Mouse (Mus musculus) liver, embryonic 14 days (tissue): ENCODE results near the gene Fkbp6. TPM values are rescaled to one million over a fixed set of nuclear protein-coding genes. Genes with fewer than 3 reads are reported as not detected.

Experiments
- polyA plus RNA-seq: library from polyadenylated mRNA; depleted of rRNA; stranded (reverse); fragments of >200 nt; gene quantifications from 2 replicates; pipeline ENCODE4 v1.2.3, GENCODE M21; 2012; rRNA removed

Gene Fkbp6
- polyA plus RNA-seq = 0.05 TPM in 1 of 2 replicates, not detected in the other

GRCm38 (mm10) chr5:135349862-135350261, at the start of gene Fkbp6:
TSS of gene Fkbp6 (minus strand) at chr5:135350044.

DNA sequence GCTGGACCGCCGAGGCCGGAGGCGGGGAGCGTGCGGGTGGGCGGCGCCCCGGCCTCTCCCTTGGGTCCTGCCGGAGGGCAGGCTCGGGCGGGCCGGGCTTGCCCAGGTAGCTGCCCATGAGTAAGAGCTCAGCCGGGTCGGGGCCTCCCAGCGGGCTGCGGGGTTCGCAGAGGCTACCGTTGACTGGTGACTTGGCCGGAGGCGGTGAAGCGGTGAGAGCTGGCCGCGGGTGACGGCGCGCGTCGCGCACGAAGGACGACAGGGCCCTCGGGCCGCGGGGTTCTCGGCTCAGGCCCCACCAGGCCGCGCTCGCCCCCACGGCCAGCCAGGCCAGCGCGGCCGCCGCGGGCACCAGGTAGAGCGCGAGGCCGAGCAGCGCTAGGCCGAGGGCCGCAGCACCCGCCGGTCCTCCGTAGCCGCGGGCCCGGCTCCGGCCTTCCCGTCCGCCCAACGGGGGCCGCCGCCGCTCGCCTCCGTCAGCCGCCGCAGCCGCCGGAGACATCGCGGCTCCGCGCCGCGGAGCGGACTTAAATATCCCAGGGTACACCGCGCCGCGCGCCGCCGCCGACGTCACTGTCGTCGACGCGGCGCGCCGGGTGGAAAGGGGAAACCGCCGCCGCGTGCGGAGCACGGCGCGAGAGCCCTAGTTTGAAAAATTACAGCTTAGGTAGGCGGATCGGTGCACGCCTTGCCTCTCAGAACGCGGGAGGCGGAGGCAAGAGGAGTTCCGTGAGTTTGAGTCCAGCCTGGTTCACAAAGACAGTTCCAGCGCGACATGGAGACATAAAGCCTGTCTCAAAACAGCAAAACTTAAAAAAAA, 44.4 kb upstream of the Fkbp6 start, which contains the start of gene Pom121:
Pom121 (minus strand) TSS at position 543 of the 820 bp plus-strand sequence.

DNA sequence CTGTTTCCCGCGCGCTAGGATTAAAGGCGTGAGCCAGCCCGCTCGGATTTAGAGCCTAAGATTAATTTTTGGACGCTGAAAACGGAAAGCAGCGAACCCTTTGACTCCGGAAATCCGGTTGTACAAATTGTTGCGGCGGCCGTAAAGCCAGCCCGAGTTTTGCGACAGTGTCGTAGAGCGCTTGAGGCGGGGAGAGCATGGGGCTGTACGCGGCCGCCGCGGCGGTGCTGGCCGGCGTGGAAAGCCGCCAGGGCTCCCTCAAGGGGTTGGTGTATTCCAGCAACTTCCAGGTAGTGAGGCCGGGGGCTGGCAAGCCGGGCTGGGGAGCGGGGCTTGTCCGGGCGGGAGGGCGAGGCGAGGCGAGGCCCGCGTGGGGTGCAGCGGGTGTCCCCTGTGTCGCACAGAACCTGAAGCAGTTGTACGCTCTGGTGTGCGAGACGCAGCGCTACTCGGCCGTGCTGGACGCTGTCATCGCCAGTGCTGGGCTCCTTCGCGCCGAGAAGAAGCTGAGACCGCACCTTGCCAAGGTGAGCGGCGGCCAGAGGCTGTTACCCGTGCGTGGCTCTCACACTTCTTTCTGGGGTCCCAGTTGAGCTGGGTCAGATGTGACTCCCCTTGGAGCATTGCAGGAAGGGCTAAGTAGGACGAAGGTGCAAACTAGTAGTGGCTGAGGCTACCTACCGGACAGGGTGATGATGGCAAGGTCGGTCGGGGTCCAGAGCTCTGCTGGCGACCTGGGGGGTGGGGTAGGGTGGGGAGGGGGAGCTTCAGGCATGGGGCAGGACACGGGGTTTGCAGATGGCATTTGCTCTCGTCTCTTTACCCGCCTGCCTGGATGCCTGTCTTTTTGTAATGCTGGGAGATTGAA, 20.2 kb upstream of the Fkbp6 start, which contains the start of gene Nsun5:
Nsun5 (plus strand) TSS at position 167 of the 868 bp plus-strand sequence.

GRCm38 (mm10) chr5:135352995-135353394, 3.2 kb upstream of the Fkbp6 start, which contains the start of gene Trim50:
TSS of gene Trim50 (plus strand) at chr5:135353295.

DNA sequence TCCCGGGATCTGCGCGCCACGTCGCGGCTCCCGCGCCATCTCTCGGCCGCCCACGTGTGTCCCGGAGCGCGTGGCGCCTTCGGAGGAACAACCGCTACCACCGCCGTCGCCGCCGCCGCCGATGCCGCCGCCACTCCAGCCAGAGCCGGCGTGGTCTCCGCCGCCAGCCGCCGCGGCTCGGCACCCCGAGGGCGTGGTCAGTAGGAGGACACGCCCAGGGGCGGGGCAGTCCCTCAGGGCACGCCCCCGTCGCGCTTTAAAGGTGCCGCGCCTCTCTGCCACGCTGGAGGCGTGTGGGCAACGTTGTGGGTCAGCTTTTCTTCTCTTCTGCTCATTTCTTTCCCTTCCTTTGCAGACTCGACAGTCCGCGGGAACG, 98.8 kb downstream of the Fkbp6 start, which contains the start of gene Fzd9:
Fzd9 (minus strand) TSS at position 152 of the 376 bp plus-strand sequence.

Other genes starting within 250 kb of the Fkbp6 start
- gene Tbl2, start 200.4 kb downstream of the Fkbp6 start, polyA plus RNA-seq = 5.1 and 5.8 TPM in 2 replicates
- gene Bcl7b, start 181.8 kb downstream of the Fkbp6 start, polyA plus RNA-seq = 11.7 and 11.8 TPM in 2 replicates
- gene Baz1b, start 162.8 kb downstream of the Fkbp6 start, polyA plus RNA-seq = 21.3 and 23.6 TPM in 2 replicates
- gene Fzd9, start 98.8 kb downstream of the Fkbp6 start, polyA plus RNA-seq = 0.12 and 0.25 TPM in 2 replicates
- not detected in 2 replicates for gene Trim50, start 3.3 kb upstream of the Fkbp6 start, polyA plus RNA-seq
- 12.1 and 14.1 TPM in 2 replicates for gene Nsun5, start 19.9 kb upstream of the Fkbp6 start, polyA plus RNA-seq
- 5.7 and 8.6 TPM in 2 replicates for gene Pom121, start 44.5 kb upstream of the Fkbp6 start, polyA plus RNA-seq
- 1.9 and 2.0 TPM in 2 replicates for gene Hip1, start 195.1 kb upstream of the Fkbp6 start, polyA plus RNA-seq
- not detected in 2 replicates for gene Ccl26, start 213.5 kb upstream of the Fkbp6 start, polyA plus RNA-seq
- 10.5 and 12.0 TPM in 2 replicates for gene Ccl24, start 223.0 kb upstream of the Fkbp6 start, polyA plus RNA-seq